Comparison of ENCODE assay signal across 10 mouse cellular contexts in genomic region chr9:72877905-72878304, GRCm38 (mm10). TPM values are rescaled to one million over a fixed set of nuclear protein-coding genes. Genes with fewer than 3 reads are reported as not detected.
A peak's percentile ranks its signal among the peaks of the same experiment; 100 is the strongest.
DNase-seq lines count a peak whose midpoint lies in the region; ATAC-seq lines count a peak whose summit lies in the region.
"Had no signal": no experiment of that assay in that cellular context is flagged by ENCODE, and none has a peak within 500 bp of the region (broad histone marks: within the 10 kb centered on the region; RNA-seq: fewer than 3 reads in every experiment).

No protein-coding gene starts in this region.

- peaks cover 33% of the 10 kb centered on the region for H3K4me1 ChIP-seq in heart, embryonic 12.5 days (replicated peaks)

- ATAC-seq in heart, embryonic 12.5 days (ENCODE audit: insufficient number of reproducible peaks, low FRiP score): no peak
- peak; percentile 50; the same call in 1 of the 2 replicates for ATAC-seq in granulocyte monocyte progenitor cell, adult 5-6 weeks (replicated peaks; ENCODE audit: poor library complexity, severe bottlenecking)
- peak; percentile 26 for ATAC-seq in megakaryocyte progenitor cell, adult 5-6 weeks (replicated peaks; ENCODE audit: poor library complexity)

- no peaks in the 10 kb centered on the region for H3K27me3 ChIP-seq in heart, embryonic 12.5 days (replicated peaks)
- H3K27me3 ChIP-seq: heart, embryonic 13.5 days had no signal

- no peaks in the 10 kb centered on the region for H3K36me3 ChIP-seq in heart, embryonic 12.5 days
- H3K36me3 ChIP-seq: heart, embryonic 13.5 days had no signal

- 49% methylated on average over 11 of the region's 11 CpGs for WGBS in heart, embryonic 12.5 days

- no peak overlapping the region for H3K4me2 ChIP-seq in heart, embryonic 12.5 days
- H3K4me2 ChIP-seq: heart, embryonic 13.5 days had no signal

- no peaks in the 10 kb centered on the region for H3K9me3 ChIP-seq in heart, embryonic 12.5 days (replicated peaks)
- H3K9me3 ChIP-seq: heart, embryonic 13.5 days had no signal

- H3K27ac ChIP-seq in heart, embryonic 12.5 days (ENCODE audit: poor library complexity, severe bottlenecking): no peak overlapping the region
- H3K27ac ChIP-seq: heart, embryonic 13.5 days had no signal

- no peak overlapping the region for H3K9ac ChIP-seq in heart, embryonic 12.5 days
- H3K9ac ChIP-seq: heart, embryonic 13.5 days had no signal

- DNase-seq in heart, adult 11 months: peak; percentile 75
- DNase-seq in NIH3T3 (ENCODE audit: low read depth): peak; percentile 31
- no peak for DNase-seq in testis, postnatal 10 days (ENCODE audit: low spot score)
- DNase-seq in adrenal gland, postnatal 14 days: no peak
- DNase-seq in frontal cortex, postnatal 14 days (ENCODE audit: low spot score in 2 of 2): no peak

- H3K4me3 ChIP-seq in heart, embryonic 12.5 days: no peak overlapping the region
- H3K4me3 ChIP-seq: heart, embryonic 13.5 days had no signal

RNA-seq across cellular contexts. Expression of gene Pygo1, which starts 47.5 kb away (rescaled TPM):
- polyA plus RNA-seq in heart, embryonic 12.5 days (2016; fragmentation: Nextera tagmentation; extraction: Ambion mirVana): 2.9 and 3.0 TPM in 2 replicates
- not detected in 2 replicates for total RNA-seq in granulocyte monocyte progenitor cell, adult 5-6 weeks (2014; fragmentation: Nextera tagmentation)
- not detected in 2 replicates for total RNA-seq in granulocyte monocyte progenitor cell, adult 5-6 weeks (2017)
- total RNA-seq in megakaryocyte progenitor cell, adult 5-6 weeks (2015): not detected in 2 replicates
- total RNA-seq in megakaryocyte progenitor cell, adult 5-6 weeks (2017): 0.03 TPM in 1 of 2 replicates, not detected in the other
- total RNA-seq in adrenal gland, postnatal 14 days (2021): 3.0 and 3.4 TPM in 2 replicates
- total RNA-seq: neutrophil, adult 5-6 weeks had no signal

Comparison
In these comparisons a context has a peak if more than half of its experiments do, and no peak if none do; other contexts are left out.
1. DNase-seq: peak in heart, adult 11 months (single experiment) and NIH3T3 (single experiment); none in testis, postnatal 10 days (single experiment), adrenal gland, postnatal 14 days (single experiment) and frontal cortex, postnatal 14 days (0 of 2).